Mouse (Mus musculus) lung, postnatal 0 days (tissue): Measurements from ENCODE around the gene Sox2. TPM values are rescaled to one million over a fixed set of nuclear protein-coding genes. Genes with fewer than 3 reads are reported as not detected.

Experiments used
- ATAC-seq: fragments of 200-750 bp; cut with Nextera tagmentation; 2 replicates; pipeline ENCODE4 v1.8.0; 2017; ENCODE audit warnings: moderate library complexity
- DNase-seq: peaks from one replicate; pipeline ENCODE4 v3.0.0-alpha.2; 2016; ENCODE audit warnings: low spot score
- H3K27ac ChIP-seq: fragments of 300-500 bp; sonication (generic); 2 replicates; pipeline ENCODE4 v1.5.1; 2014; ENCODE audit warnings: antibody characterized with exemption, mild to moderate bottlenecking, low read length, mixed read lengths
- H3K27me3 ChIP-seq: fragments of 300-500 bp; sonication (generic); replicated peaks from 2 replicates; pipeline ENCODE4 v1.6.1; 2014; ENCODE audit warnings: low read length, mixed read lengths; ENCODE audit not compliant: insufficient read depth
- H3K36me3 ChIP-seq: fragments of 300-500 bp; sonication (generic); 2 replicates; pipeline ENCODE4 v1.6.1; 2014; ENCODE audit warnings: low read length, mixed read lengths; ENCODE audit not compliant: insufficient read depth
- H3K4me1 ChIP-seq: fragments of 300-500 bp; sonication (generic); 2 replicates; pipeline ENCODE4 v1.6.1; 2014; ENCODE audit warnings: antibody characterized with exemption, low read depth, low read length, mixed read lengths; ENCODE audit not compliant: insufficient read depth
- H3K4me2 ChIP-seq: fragments of 300-500 bp; sonication (generic); replicated peaks from 2 replicates; pipeline ENCODE4 v1.6.1; 2014; ENCODE audit warnings: low read depth, mild to moderate bottlenecking, low read length, moderate library complexity, mixed read lengths
- H3K4me3 ChIP-seq: fragments of 300-500 bp; sonication (generic); 2 replicates; pipeline ENCODE4 v1.5.1; 2014; ENCODE audit warnings: low read depth, low read length
- H3K9ac ChIP-seq: fragments of 300-500 bp; sonication (generic); replicated peaks from 2 replicates; pipeline ENCODE4 v1.6.1; 2014; ENCODE audit warnings: low read depth, mild to moderate bottlenecking
- H3K9me3 ChIP-seq: fragments of 300-500 bp; sonication (generic); 2 replicates; pipeline ENCODE4 v1.6.1; 2016; ENCODE audit warnings: low read length, mixed read lengths
- CTCF ChIP-seq: IDR thresholded peaks from 2 replicates; pipeline ENCODE4 v1.5.1; 2016; ENCODE audit warnings: antibody characterized with exemption, mild to moderate bottlenecking
- EP300 ChIP-seq: IDR thresholded peaks from 2 replicates; pipeline ENCODE4 v1.6.1; 2016; ENCODE audit warnings: antibody characterized with exemption, mild to moderate bottlenecking, control low read depth
- WGBS: fragments of 180-500 bp; shearing (Covaris S2); extraction: QIAGEN DNeasy Blood & Tissue Kit; methylation state at CpG from one replicate; pipeline ENCODE4 v1.1.7; 2014; 5-methylcytosine and 5-hydroxymethylcytosine counted together
- polyA plus RNA-seq: library from polyadenylated mRNA; unstranded; fragments of >200 nt; fragmentation: Nextera tagmentation; extraction: Ambion mirVana; gene quantifications from 2 replicates; pipeline ENCODE4 v1.2.1, GENCODE M21; 2015

The Sox2 gene
- polyA plus RNA-seq, 1 experiment from 2014 or later: 3.2 TPM

GRCm38 (mm10) chr3:34653977-34654500 is 3.8 kb downstream of the Sox2 start:
- Histone ChIP-seq H3K27me3 (peaks cover 89% of the 10 kb centered on the region), H3K4me3 (no peak overlapping the region), H3K4me2 (no peak overlapping the region), H3K9ac (no peak overlapping the region), H3K4me1 (peaks cover 3% of the 10 kb centered on the region; the same call in 1 of the 2 replicates), H3K27ac (no peak overlapping the region), H3K36me3 (no peaks in the 10 kb centered on the region), H3K9me3 (no peaks in the 10 kb centered on the region)
- DNase-seq (no peak), ATAC-seq (no peak)
- WGBS: 7% methylated on average over 9 of the region's 9 CpGs
- no peak for TF ChIP-seq EP300
- TF ChIP-seq CTCF: no peak

DNA sequence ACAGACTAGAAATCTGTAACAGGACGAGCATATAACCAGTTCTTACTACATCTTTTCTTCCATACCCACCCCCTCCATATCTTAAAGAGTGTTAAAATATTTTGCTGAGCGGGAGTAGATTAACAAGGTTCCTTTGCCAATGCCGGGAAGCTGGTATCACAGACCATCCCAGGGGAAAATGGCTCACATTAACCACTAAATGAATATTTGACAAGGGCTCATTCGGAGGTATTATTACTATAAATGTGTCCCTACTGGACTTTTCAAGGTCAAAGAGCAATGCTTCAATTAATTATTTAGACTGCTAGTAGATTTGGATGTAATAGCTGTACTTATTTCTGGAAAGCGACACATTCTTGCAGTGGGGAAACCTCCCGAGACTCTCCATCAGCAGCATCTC is 4.6 kb downstream of the Sox2 start:
- H3K27ac ChIP-seq: no peak overlapping the region
- TF ChIP-seq EP300 (no peak), CTCF (no peak)
- no peak overlapping the region for H3K9ac ChIP-seq
- H3K4me1 ChIP-seq: peaks cover 3% of the 10 kb centered on the region; the same call in 1 of the 2 replicates
- H3K4me3 ChIP-seq: no peak overlapping the region
- WGBS: 22% methylated on average over 6 of the region's 6 CpGs
- ATAC-seq: no peak
- H3K9me3 ChIP-seq: no peaks in the 10 kb centered on the region
- no peak for DNase-seq
- H3K27me3 ChIP-seq: peaks cover 87% of the 10 kb centered on the region
- H3K4me2 ChIP-seq: no peak overlapping the region
- no peaks in the 10 kb centered on the region for H3K36me3 ChIP-seq

DNA sequence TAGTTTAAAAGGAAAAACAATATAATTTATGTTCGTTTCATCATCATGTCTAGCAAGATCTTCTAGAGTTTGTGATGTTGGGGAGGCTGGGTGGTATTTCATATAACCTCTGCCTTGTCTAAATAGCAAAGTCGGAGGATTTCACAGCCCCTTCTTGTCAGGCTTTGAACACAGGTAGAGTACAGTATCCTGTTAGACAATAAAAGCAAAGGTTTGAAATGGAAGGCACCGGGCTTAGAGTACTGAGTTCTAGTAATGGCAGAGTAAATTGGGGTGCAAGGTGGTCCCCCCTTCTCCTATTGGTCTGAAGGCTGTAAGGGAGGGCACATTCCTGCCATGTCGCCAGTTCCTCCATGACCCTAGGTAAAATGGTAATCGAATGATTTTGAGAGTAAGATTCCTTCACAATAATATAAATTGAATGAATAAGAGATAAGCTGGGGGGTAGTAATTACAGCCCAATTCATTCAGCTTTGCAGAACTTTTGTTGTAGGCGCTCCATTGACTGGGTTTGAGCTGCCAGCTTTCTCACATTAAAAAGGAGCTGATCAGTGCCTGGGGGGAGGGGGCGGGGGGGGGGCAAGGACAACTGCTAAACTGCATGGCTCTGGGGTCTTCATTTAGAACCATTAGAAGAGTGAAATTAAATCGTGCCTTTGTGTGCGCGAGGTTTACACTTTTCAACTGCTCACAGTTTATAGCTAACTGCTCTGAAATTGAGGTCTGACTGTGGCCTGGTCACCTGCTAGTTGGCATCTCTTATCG is 5.3 kb downstream of the Sox2 start:
- Histone ChIP-seq H3K9ac (no peak overlapping the region), H3K27me3 (peaks cover 87% of the 10 kb centered on the region), H3K4me2 (no peak overlapping the region), H3K36me3 (no peaks in the 10 kb centered on the region), H3K4me3 (no peak overlapping the region), H3K27ac (no peak overlapping the region), H3K4me1 (no peaks in the 10 kb centered on the region), H3K9me3 (no peaks in the 10 kb centered on the region)
- TF ChIP-seq CTCF (no peak), EP300 (no peak)
- ATAC-seq (no peak), DNase-seq (no peak)
- WGBS: 15% methylated on average over 11 of the region's 11 CpGs

DNA sequence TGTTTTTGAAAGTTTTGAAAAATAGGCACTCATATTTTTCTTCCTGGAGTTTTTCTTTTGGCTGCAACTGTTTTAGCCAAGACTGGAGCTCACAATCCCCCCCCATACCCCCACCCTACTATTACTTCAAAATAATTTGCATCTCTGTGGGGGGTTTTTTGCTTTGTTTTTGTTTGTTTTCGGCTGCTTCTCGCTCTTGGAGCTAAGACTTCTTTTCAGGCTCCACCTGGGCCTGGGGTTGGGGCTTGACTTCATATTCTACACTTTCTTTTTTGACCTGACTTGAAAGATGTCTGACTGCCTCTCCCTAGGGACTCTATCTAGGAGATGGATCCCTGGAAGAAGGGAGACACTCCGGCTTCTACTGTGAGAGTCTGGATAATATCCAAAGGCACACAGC is 5.9 kb downstream of the Sox2 start:
- Histone ChIP-seq H3K27me3 (peaks cover 86% of the 10 kb centered on the region), H3K36me3 (no peaks in the 10 kb centered on the region), H3K4me1 (no peaks in the 10 kb centered on the region), H3K9ac (no peak overlapping the region), H3K27ac (no peak overlapping the region), H3K4me3 (no peak overlapping the region), H3K4me2 (no peak overlapping the region), H3K9me3 (no peaks in the 10 kb centered on the region)
- no peak for DNase-seq
- ATAC-seq: no peak
- 6% methylated on average over 3 of the region's 3 CpGs for WGBS
- TF ChIP-seq EP300 (no peak), CTCF (no peak)

DNA sequence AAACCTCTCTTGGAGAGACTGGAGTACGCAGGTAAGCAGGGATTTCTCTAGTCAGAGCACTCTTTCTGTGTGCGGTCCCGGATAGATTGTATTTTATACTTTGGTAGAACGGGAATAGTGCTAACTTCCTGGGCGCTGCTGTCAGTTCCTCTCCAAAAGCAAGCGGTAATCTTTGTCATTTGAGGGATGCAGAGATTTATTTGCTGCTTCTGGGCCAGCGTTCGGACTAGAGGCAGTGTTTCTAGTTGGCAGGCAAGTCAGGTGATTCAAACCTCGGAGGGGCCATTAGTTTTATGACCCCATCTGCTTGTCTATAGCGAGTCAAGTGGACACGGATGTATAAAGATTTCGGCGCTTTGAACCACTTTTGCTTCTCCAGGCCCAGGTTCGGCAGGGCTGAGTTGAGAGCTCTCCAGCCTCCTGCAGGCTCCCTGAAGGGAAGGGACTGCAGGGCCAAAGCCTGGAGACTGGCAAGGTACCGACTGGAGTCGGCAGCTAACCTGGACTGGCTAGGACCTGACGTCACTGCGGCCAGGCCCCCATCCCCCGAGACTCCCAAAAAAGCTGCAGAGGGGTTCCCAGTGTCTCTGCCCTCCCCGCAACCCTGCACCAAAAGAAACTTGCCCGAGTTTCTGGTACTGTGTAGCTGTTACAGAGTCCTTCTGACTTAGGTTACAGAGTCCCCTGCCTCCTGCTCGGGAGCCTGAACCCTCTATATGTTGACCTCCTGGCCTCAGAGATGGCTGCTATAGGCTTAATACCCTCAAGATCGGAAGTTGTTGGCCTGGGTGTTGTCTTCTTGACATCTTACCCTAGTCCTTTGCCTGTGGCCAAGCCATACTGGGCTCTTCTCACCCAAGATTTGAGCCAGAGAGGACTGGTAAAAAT is 6.9 kb downstream of the Sox2 start:
- 6% methylated on average over 23 of the region's 23 CpGs for WGBS
- Histone ChIP-seq H3K4me3 (no peak overlapping the region), H3K9ac (no peak overlapping the region), H3K36me3 (no peaks in the 10 kb centered on the region), H3K4me2 (no peak overlapping the region), H3K27ac (no peak overlapping the region), H3K27me3 (peaks cover 93% of the 10 kb centered on the region), H3K4me1 (no peaks in the 10 kb centered on the region), H3K9me3 (no peaks in the 10 kb centered on the region)
- DNase-seq (no peak), ATAC-seq (no peak)
- TF ChIP-seq EP300 (no peak), CTCF (no peak)

- H3K27me3 ChIP-seq: peaks cover 94% of the 10 kb centered on the region
- H3K9me3 ChIP-seq: no peaks in the 10 kb centered on the region
- no peak overlapping the region for H3K4me2 ChIP-seq
- WGBS: 28% methylated on average over 2 of the region's 2 CpGs
- no peaks in the 10 kb centered on the region for H3K4me1 ChIP-seq
- H3K4me3 ChIP-seq: no peak overlapping the region
- H3K36me3 ChIP-seq: no peaks in the 10 kb centered on the region
- TF ChIP-seq CTCF: no peak
- ATAC-seq (no peak), DNase-seq (no peak)
- no peak overlapping the region for H3K9ac ChIP-seq
- H3K27ac ChIP-seq: no peak overlapping the region
These were observed 7.5 kb downstream of the Sox2 start for GRCm38 (mm10) chr3:34657701-34658090.
